Mouse (Mus musculus) yolk sac, embryonic 10.5 days (tissue): ENCODE data around the gene Epor.

Experiments
- DNase-seq: peaks from one replicate; pipeline ENCODE4 v3.0.0-alpha.2; 2017; ENCODE audit warnings: low spot score

Epor gene

DNA sequence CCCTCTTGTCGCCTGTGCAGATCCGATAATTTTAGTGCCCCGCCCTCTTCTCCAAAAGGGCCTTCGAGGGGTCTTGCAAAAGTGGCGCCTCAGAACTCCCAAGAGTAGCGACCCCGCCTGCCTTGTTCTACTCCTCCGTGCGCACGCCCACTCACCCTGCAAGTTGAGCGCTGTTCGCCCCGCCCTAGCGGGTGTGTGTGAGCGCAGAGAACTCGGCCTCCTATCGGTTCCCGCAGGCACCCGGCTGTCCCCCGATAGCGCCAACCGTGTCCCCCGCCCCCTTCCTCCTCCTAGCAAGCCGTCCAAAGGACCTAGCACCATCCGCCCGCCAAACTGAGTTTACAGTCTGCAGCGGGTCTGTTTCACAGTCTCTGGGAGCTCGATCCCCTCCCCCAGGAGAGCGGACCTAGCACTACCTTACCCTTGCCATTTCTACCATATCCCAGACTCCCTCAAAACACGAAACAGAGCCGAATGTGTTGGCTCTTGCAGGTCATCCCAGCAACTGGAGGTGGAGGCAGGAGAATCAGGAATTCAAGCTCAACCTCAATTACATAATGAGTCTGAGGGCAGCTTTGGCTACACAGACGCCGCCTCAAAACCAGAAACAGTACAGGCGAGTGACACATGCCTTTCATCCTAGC is 768 bp downstream of the Epor start:
- DNase-seq, result peak; percentile 83

DNA sequence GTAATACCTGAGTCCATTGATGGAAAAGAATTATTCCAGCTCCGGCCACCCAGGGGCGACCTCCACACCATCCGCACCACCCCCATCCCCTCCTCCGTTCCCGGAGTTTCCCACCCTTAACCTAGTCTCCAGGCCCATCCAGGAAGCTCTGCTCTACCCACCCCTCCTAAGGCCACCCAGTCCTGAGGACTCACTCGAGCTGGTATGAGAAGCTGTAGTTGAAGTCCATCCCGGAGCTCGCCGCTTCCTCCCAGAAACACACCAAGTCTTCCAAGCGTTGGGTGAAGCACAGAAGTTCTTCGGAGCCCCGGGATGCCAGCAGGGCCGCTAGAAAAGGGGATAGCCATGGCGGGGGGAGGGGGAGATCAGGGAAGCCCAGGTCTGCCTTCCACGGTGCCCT is 1.3 kb downstream of the Epor start:
- DNase-seq, result no peak

DNA sequence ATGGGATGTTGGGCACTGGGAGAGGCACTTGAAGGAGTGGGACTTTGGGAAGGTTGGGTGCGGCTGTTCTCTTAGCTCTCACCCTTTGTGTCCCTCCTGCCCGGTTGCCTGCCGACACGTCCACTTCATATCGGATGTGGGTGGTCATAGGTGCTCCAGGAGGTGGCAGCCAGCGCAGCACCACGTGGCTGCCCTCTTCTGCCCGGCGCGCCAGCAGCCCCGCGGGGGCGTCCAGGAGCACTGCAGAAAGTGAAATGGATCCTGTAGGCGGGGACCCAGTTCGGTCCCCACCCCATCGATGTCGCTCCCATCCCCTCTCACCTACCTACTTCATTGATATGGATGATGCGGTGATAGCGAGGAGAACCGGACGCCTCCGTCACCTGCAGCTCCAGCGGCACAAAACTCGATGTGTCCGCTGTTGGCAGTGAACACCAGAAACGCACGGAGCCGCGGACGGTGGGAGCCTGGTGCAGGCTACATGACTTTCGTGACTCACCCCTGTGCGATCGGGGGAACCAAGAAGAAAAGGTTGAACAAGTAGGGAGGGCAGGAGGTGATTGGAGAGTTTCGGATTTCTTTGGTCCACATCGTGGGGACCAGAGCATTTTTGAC is 1.8 kb downstream of the Epor start:
- DNase-seq, result no peak

- peak; percentile 41 for DNase-seq
Observed at GRCm38 (mm10) chr9:21960558-21961208, 2.6 kb downstream of the Epor start.

GRCm38 (mm10) chr9:21960135-21960534 is 3.2 kb downstream of the Epor start:
- DNase-seq, result no peak

DNA sequence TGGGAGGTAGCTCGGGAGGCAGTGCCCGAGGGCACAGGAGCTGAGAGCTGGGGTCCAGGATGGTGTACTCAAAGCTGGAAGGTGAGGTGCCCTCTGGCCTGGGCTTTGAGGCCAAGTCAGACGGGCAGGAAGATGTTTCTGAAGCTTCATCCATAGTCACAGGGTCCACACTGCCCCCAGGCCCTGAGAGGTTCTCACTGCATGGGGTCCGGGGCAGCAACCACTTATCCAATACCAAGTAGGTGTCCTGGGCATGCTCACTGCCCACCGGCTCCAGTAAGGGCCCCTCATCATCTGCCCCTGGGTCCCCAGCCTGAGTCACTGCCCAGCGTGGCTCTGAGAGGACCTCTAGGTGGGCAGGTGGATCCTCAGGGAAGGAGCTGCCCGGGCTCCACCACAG is 4.1 kb downstream of the Epor start:
- no peak for DNase-seq

DNA sequence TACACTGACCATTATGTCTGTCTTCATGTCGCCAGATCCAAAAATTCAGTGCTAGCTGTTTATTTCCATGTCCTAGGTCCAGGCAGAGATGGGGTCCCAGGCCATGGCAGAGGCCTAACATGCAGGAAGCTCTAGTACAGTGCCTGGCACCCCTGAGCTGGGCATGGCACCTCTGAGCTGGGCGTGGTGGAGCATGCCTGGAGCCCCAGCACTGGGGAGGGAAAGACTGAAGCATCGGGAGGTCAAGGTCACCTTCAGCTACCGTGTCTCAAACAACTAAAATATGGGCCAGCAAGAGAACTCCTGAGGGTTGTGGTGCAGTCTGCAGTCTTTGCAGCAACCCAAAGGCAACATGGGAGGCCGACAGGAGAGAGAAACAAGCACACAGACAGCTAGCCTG is 4.9 kb downstream of the Epor start:
- DNase-seq, result no peak

GRCm38 (mm10) chr9:21955570-21956281 is 7.6 kb downstream of the Epor start, which contains the start of gene Swsap1:
Swsap1 (plus strand) TSS chr9:21955755.
- peak; percentile 98 for DNase-seq

- no peak for DNase-seq
Observed at GRCm38 (mm10) chr9:21955225-21955569, 8.1 kb downstream of the Epor start.

DNA sequence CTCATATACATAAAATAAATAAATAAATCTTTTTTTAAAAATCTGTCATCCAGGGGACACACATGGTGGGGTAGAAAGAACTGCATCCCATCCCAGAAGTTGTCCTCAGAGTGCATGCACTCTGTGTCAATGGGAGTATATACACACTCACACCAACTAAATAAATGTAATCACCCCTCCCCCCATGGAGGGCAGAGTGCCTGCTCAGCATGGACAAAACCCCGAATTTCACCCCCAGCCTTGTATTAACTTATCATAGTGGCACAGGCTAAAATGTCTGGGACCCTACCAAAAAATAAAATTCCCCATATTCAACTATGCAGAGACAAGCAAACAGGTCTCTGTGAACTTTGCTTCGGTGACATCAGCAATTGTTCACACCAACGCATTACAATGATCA is 8.7 kb downstream of the Epor start:
- no peak for DNase-seq

GRCm38 (mm10) chr9:21953600-21953999 is 9.7 kb downstream of the Epor start:
- no peak for DNase-seq

GRCm38 (mm10) chr9:21951977-21952376 is 11.3 kb downstream of the Epor start:
- no peak for DNase-seq

- DNase-seq, result peak; percentile 66
Observed at GRCm38 (mm10) chr9:21950322-21950721, 13.0 kb downstream of the Epor start.

DNA sequence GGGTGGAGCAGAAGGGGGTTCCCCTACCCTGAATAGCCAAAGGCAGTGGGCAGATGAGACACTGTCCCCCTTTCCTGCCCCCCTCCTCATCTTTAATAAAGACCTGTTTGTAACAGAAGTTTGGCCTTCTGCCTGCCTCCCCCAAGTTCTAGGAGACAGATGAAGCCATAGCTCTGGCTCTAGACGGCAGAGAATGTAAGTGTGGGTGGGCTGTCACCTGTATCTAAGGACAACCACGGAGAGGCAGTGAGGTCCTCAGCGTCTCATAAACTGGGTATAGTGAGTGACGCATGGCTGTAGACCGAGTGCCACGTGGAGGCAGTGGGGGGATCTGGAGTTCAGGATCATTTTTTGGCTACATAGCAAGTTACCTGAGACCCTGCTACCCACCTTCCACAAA is 14.5 kb downstream of the Epor start:
- no peak for DNase-seq

GRCm38 (mm10) chr9:21948146-21948545 is 15.2 kb downstream of the Epor start:
- no peak for DNase-seq

DNA sequence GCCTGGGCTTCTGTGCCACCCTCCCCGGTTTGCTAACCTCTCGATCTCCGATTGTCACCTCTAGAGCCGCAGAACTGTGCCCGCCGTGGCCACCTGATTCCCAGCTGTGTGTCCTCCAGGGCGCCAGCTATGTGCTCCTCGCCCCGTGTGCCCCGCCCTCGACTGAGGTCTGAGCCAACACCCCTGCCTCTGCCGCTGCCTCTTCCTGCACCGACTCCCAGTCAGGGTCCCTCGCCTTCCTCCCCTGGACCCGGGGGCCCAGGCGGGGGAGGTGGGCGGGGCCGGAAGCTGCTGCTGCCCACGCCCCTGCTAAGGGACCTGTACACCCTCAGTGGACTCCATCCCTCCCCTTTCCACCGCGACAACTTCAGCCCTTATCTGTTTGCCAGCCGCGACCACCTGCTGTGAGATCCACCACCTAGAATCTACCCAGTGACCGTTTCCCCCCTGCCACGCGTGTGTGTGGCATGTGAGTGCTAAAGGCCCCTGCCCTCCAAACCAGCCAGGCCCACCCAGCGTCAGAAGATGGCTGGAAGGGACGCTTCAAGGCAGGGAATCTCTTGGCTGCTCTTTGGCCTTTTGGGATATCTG is 15.7 kb downstream of the Epor start:
- DNase-seq, result no peak

- no peak for DNase-seq
Observed at GRCm38 (mm10) chr9:21944267-21944666, 19.0 kb downstream of the Epor start.

GRCm38 (mm10) chr9:21943638-21944037 is 19.7 kb downstream of the Epor start:
- DNase-seq, result no peak

- no peak for DNase-seq
Observed at GRCm38 (mm10) chr9:21943046-21943445, 20.3 kb downstream of the Epor start.

DNA sequence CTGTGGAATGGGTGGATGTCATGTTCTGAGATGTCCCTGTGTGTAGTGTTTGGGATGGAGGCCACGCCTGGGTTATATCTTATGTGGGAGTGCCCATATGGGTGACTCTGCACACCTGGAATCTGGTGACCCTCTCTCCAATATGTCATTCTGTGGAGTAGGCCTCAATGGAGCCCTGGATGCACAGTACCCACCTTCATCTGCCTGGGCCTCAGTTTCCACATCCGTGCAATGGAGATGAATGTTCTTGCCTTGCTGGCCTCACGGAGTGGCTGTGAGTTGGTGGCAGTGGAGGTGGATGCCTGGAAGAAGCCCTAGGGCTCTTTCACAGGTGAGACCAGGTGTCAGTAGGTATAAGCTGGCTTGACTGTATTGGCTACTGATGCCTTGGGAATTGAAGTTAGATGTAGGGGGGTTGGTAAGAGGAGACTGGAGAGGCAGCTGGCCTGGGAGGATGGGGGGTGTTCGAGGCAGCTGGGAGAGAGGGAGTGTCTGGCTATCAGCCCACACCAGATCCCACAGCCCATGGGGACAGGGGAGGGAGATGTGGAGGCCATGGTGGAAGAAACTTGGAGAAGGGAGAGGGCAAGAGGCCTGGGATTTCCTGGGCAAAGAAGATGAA is 25.0 kb downstream of the Epor start:
- DNase-seq, result no peak

- no peak for DNase-seq
Observed at GRCm38 (mm10) chr9:21937711-21938175, 25.6 kb downstream of the Epor start.
